Mouse (Mus musculus) MEL (cell line): ENCODE results near the gene Ankrd34a. TPM values are rescaled to one million over a fixed set of nuclear protein-coding genes. Genes with fewer than 3 reads are reported as not detected.

ENCODE experiments used
- DNase-seq: peaks from one replicate; pipeline ENCODE4 v3.0.0; 2011; ENCODE audit warnings: low read depth, low spot score
- H3K27ac ChIP-seq: 2 replicates; pipeline ENCODE4 v1.5.1; 2012; ENCODE audit warnings: low read depth, mild to moderate bottlenecking, control low read depth, low read length, moderate library complexity; ENCODE audit not compliant: control insufficient read depth
- H3K27me3 ChIP-seq, 2 experiments: fragments of 150-350 bp in 1 of 2; sonication (generic) in 1 of 2; 2 replicates each; pipeline ENCODE4 v1.6.1; 2012; ENCODE audit warnings: low read length in 2 of 2, mild to moderate bottlenecking in 2 of 2, improper control_type of control experiment in 1 of 2, moderate library complexity in 1 of 2; ENCODE audit not compliant: insufficient read depth in 2 of 2, control insufficient read depth in 1 of 2
- H3K36me3 ChIP-seq, 2 experiments: 2 replicates each; pipeline ENCODE4 v1.6.1; 2012 to 2014; ENCODE audit warnings: low read length in 2 of 2, improper control_type of control experiment in 1 of 2, inconsistent platforms in 1 of 2, mild to moderate bottlenecking in 1 of 2; ENCODE audit not compliant: insufficient read depth in 2 of 2, control insufficient read depth in 1 of 2
- H3K4me1 ChIP-seq, 2 experiments: fragments of 150-350 bp in 1 of 2; sonication (generic) in 1 of 2; 2 replicates each; pipeline ENCODE4 v1.6.1; 2012; ENCODE audit warnings: low read length in 2 of 2, improper control_type of control experiment in 1 of 2, mild to moderate bottlenecking in 1 of 2; ENCODE audit not compliant: insufficient read depth in 2 of 2, control insufficient read depth in 1 of 2
- H3K4me3 ChIP-seq, 2 experiments: fragments of 150-350 bp in 1 of 2; sonication (generic) in 1 of 2; 2 replicates each; pipeline ENCODE4 v1.5.1; 2012; ENCODE audit warnings: low read depth in 2 of 2, low read length in 2 of 2, mild to moderate bottlenecking in 2 of 2, moderate library complexity in 2 of 2, control low read depth in 1 of 2, improper control_type of control experiment in 1 of 2; ENCODE audit not compliant: control insufficient read depth in 1 of 2, insufficient read depth in 1 of 2
- H3K79me2 ChIP-seq: 2 replicates; pipeline ENCODE4 v1.6.1; 2012; ENCODE audit warnings: mild to moderate bottlenecking, low read length, moderate library complexity; ENCODE audit not compliant: control insufficient read depth, poor library complexity, insufficient read depth
- H3K9ac ChIP-seq: 2 replicates; pipeline ENCODE4 v1.6.1; 2012; ENCODE audit warnings: low read depth, mild to moderate bottlenecking, control low read depth, low read length, moderate library complexity; ENCODE audit not compliant: control insufficient read depth, poor library complexity, severe bottlenecking
- H3K9me3 ChIP-seq: fragments of 150-350 bp; sonication (generic); replicated peaks from 2 replicates; pipeline ENCODE4 v1.6.1; 2012; ENCODE audit warnings: mild to moderate bottlenecking, low read length, improper control_type of control experiment, moderate library complexity; ENCODE audit not compliant: insufficient read depth
- BHLHE40 ChIP-seq: IDR thresholded peaks from 2 replicates; pipeline ENCODE4 v1.6.1; 2012; ENCODE audit warnings: low read depth, mild to moderate bottlenecking, inconsistent platforms, low read length, improper control_type of control experiment, borderline replicate concordance
- CHD2 ChIP-seq: IDR thresholded peaks from 2 replicates; pipeline ENCODE4 v1.6.1; 2011; ENCODE audit warnings: low read length, improper control_type of control experiment
- ELF1 ChIP-seq: IDR thresholded peaks from 2 replicates; pipeline ENCODE4 v1.6.1; 2014; ENCODE audit warnings: low read depth, mild to moderate bottlenecking, inconsistent platforms, low read length, improper control_type of control experiment, moderate library complexity
- ETS1 ChIP-seq: IDR thresholded peaks from 2 replicates; pipeline ENCODE4 v1.6.1; 2012; ENCODE audit warnings: low read depth, mild to moderate bottlenecking, inconsistent platforms, low read length, improper control_type of control experiment, moderate library complexity
- GABPA ChIP-seq: IDR thresholded peaks from 2 replicates; pipeline ENCODE4 v1.6.1; 2012; ENCODE audit warnings: low read depth, mild to moderate bottlenecking, inconsistent platforms, low read length, improper control_type of control experiment, moderate library complexity
- GATA1 ChIP-seq: IDR thresholded peaks from 2 replicates; pipeline ENCODE4 v1.6.1; 2011; ENCODE audit warnings: low read depth, low read length, improper control_type of control experiment
- JUND ChIP-seq: IDR thresholded peaks from 2 replicates; pipeline ENCODE4 v1.6.1; 2011; ENCODE audit warnings: low read depth, mild to moderate bottlenecking, improper control_type of control experiment, low read length
- KAT2A ChIP-seq: conservative IDR thresholded peaks from 2 replicates; pipeline ENCODE4 v1.6.1; 2012; ENCODE audit warnings: low read depth, low read length, improper control_type of control experiment, inconsistent platforms
- MAX ChIP-seq: IDR thresholded peaks from 2 replicates; pipeline ENCODE4 v1.6.1; 2011; ENCODE audit warnings: low read length, improper control_type of control experiment
- MYB ChIP-seq: IDR thresholded peaks from 2 replicates; pipeline ENCODE4 v1.6.1; 2011; ENCODE audit warnings: mild to moderate bottlenecking, low read depth, low read length, improper control_type of control experiment
- MYC ChIP-seq: IDR thresholded peaks from 2 replicates; pipeline ENCODE4 v1.6.1; 2011; ENCODE audit warnings: low read depth, mild to moderate bottlenecking, low read length, improper control_type of control experiment, moderate library complexity
- POLR2AphosphoS5 ChIP-seq: IDR thresholded peaks from 2 replicates; pipeline ENCODE4 v1.6.1; 2012; ENCODE audit warnings: low read depth, borderline replicate concordance, mild to moderate bottlenecking, inconsistent platforms, low read length, moderate library complexity, mixed read lengths
- RCOR1 ChIP-seq: IDR thresholded peaks from 2 replicates; pipeline ENCODE4 v1.6.1; 2012; ENCODE audit warnings: low read depth, mild to moderate bottlenecking, inconsistent platforms, low read length, improper control_type of control experiment
- TBP ChIP-seq: IDR thresholded peaks from 2 replicates; pipeline ENCODE4 v1.8.0; 2011; ENCODE audit warnings: low read depth, low read length, improper control_type of control experiment
- UBTF ChIP-seq: IDR thresholded peaks from 2 replicates; pipeline ENCODE4 v1.6.1; 2012; ENCODE audit warnings: low read depth, mild to moderate bottlenecking, inconsistent platforms, low read length, improper control_type of control experiment, moderate library complexity, borderline replicate concordance; ENCODE audit not compliant: insufficient read depth
- USF1 ChIP-seq: IDR thresholded peaks from 2 replicates; pipeline ENCODE4 v1.6.1; 2014; ENCODE audit warnings: low read depth, mild to moderate bottlenecking, inconsistent platforms, low read length, improper control_type of control experiment, moderate library complexity
- USF2 ChIP-seq, 2 experiments: IDR thresholded peaks; 2 replicates each; pipeline ENCODE4 v1.6.1; 2011 to 2012; ENCODE audit warnings: improper control_type of control experiment in 2 of 2, low read length in 2 of 2, borderline replicate concordance in 1 of 2, inconsistent platforms in 1 of 2, low read depth in 1 of 2, mild to moderate bottlenecking in 1 of 2; ENCODE audit not compliant: insufficient read depth in 1 of 2
- ZKSCAN1 ChIP-seq: IDR thresholded peaks from 2 replicates; pipeline ENCODE4 v1.6.1; 2012; ENCODE audit warnings: low read depth, mild to moderate bottlenecking, inconsistent platforms, low read length, improper control_type of control experiment, moderate library complexity
- ZMIZ1 ChIP-seq: IDR thresholded peaks from 2 replicates; pipeline ENCODE4 v1.6.1; 2012; ENCODE audit warnings: low read depth, mild to moderate bottlenecking, inconsistent platforms, low read length, improper control_type of control experiment, moderate library complexity
- polyA plus RNA-seq, 2 experiments: library from polyadenylated mRNA; stranded (reverse) in 1 of 2; unstranded in 1 of 2; fragments of >175 nt in 1 of 2; fragments of >200 nt in 1 of 2; gene quantifications; 2 replicates each; pipeline versions ENCODE4 v1.2.1 to v1.2.4; 2012; ENCODE audit warnings: low replicate concordance in 2 of 2, low read depth in 1 of 2; ENCODE audit not compliant: insufficient read length in 2 of 2, insufficient read depth in 1 of 2, missing spikeins in 1 of 2
- total RNA-seq: library from RNA; depleted of rRNA; stranded (reverse); fragments of 300-350 nt; gene quantifications from 2 replicates; pipeline ENCODE4 v1.2.3, GENCODE M21; 2012

The Ankrd34a gene
- total and polyA plus RNA-seq, 3 experiments: 0.15 to 0.78 TPM; not detected in 1

GRCm38 (mm10) chr3:96602704-96603084 is 6.3 kb downstream of the Ankrd34a start:
- Histone ChIP-seq H3K9ac (no peak overlapping the region), H3K4me1 (peaks cover 8 to 9% of the 10 kb centered on the region in 2 experiments), H3K27me3 (no peaks in the 10 kb centered on the region), H3K36me3 (peaks cover 0 to 7% of the 10 kb centered on the region in 2 experiments; a peak in 2 of 4 replicates), H3K27ac (no peak overlapping the region), H3K9me3 (no peaks in the 10 kb centered on the region), H3K4me3 (no peak overlapping the region), H3K79me2 (no peaks in the 10 kb centered on the region; the same call in 1 of the 2 replicates)
- TF ChIP-seq ELF1: no peak
- no peak for TF ChIP-seq ZKSCAN1
- no peak for TF ChIP-seq CHD2
- TF ChIP-seq GABPA: no peak
- TF ChIP-seq POLR2AphosphoS5: no peak
- TF ChIP-seq TBP: no peak
- TF ChIP-seq KAT2A: no peak
- no peak for TF ChIP-seq MYC
- no peak for TF ChIP-seq ETS1
- no peak for TF ChIP-seq JUND
- TF ChIP-seq MAX: no peak
- TF ChIP-seq GATA1: no peak
- TF ChIP-seq UBTF: no peak
- no peak for TF ChIP-seq BHLHE40
- TF ChIP-seq USF1: no peak
- TF ChIP-seq USF2 (IDR thresholded peaks at IDR 0.05; ENCODE audit: borderline replicate concordance in 1 of 2, insufficient read depth in 1 of 2, low read depth in 1 of 2, low read length in 2 of 2): no peak
- no peak for DNase-seq

- H3K9ac ChIP-seq: no peak overlapping the region
- H3K79me2 ChIP-seq: no peaks in the 10 kb centered on the region; the same call in 1 of the 2 replicates
- H3K4me3 ChIP-seq: no peak overlapping the region
- peaks cover 0 to 7% of the 10 kb centered on the region in 2 experiments; a peak in 2 of 4 replicates for H3K36me3 ChIP-seq
- H3K27ac ChIP-seq: no peak overlapping the region
- no peak for TF ChIP-seq ELF1
- no peak for TF ChIP-seq ZMIZ1
- no peak for TF ChIP-seq RCOR1
- no peak for TF ChIP-seq MYB
- H3K27me3 ChIP-seq: no peaks in the 10 kb centered on the region
- no peaks in the 10 kb centered on the region for H3K9me3 ChIP-seq
- no peak for DNase-seq
- peaks cover 8 to 9% of the 10 kb centered on the region in 2 experiments for H3K4me1 ChIP-seq
These were observed 6.9 kb downstream of the Ankrd34a start for GRCm38 (mm10) chr3:96603311-96603710.
